Mouse (Mus musculus) lung, embryonic 16.5 days (tissue): ENCODE measurements around the gene Arhgef19. TPM values are rescaled to one million over a fixed set of nuclear protein-coding genes. Genes with fewer than 3 reads are reported as not detected.
A peak's percentile ranks its signal among the peaks of the same experiment; 100 is the strongest.

Source experiments
- ATAC-seq: fragments of 200-750 bp; cut with Nextera tagmentation; 2 replicates; pipeline ENCODE4 v1.8.0; 2017; ENCODE audit warnings: low read depth, mild to moderate bottlenecking, moderate library complexity
- H3K27ac ChIP-seq: fragments of 300-500 bp; sonication (generic); 2 replicates; pipeline ENCODE4 v1.5.1; 2014; ENCODE audit warnings: mild to moderate bottlenecking, control low read depth, low read length
- H3K27me3 ChIP-seq: fragments of 300-500 bp; sonication (generic); 2 replicates; pipeline ENCODE4 v1.6.1; 2014; ENCODE audit warnings: low read depth, low read length, mixed read lengths; ENCODE audit not compliant: control insufficient read depth, insufficient read depth
- H3K36me3 ChIP-seq: fragments of 300-500 bp; sonication (generic); 2 replicates; pipeline ENCODE4 v1.6.1; 2014; ENCODE audit warnings: low read length; ENCODE audit not compliant: control insufficient read depth, insufficient read depth
- H3K4me1 ChIP-seq: fragments of 300-500 bp; sonication (generic); replicated peaks from 2 replicates; pipeline ENCODE4 v1.6.1; 2014; ENCODE audit warnings: low read length, mixed read lengths; ENCODE audit not compliant: control insufficient read depth, insufficient read depth
- H3K4me2 ChIP-seq: fragments of 300-500 bp; sonication (generic); 2 replicates; pipeline ENCODE4 v1.6.1; 2014; ENCODE audit warnings: low read depth, low read length, control low read depth
- H3K4me3 ChIP-seq: fragments of 300-500 bp; sonication (generic); 2 replicates; pipeline ENCODE4 v1.5.1; 2014; ENCODE audit warnings: mild to moderate bottlenecking, low read length, control low read depth
- H3K9ac ChIP-seq: fragments of 300-500 bp; sonication (generic); 2 replicates; pipeline ENCODE4 v1.6.1; 2014; ENCODE audit warnings: low read length, control low read depth
- H3K9me3 ChIP-seq: fragments of 300-500 bp; sonication (generic); 2 replicates; pipeline ENCODE4 v1.6.1; 2016; ENCODE audit warnings: low read length; ENCODE audit not compliant: control insufficient read depth
- WGBS: fragments of 180-500 bp; shearing (Covaris S2); extraction: QIAGEN DNeasy Blood & Tissue Kit; methylation state at CpG from one replicate; pipeline ENCODE4 v1.1.7; 2014; 5-methylcytosine and 5-hydroxymethylcytosine counted together
- polyA plus RNA-seq: library from polyadenylated mRNA; unstranded; fragments of >200 nt; fragmentation: Nextera tagmentation; extraction: Ambion mirVana; gene quantifications from 2 replicates; pipeline ENCODE4 v1.2.1, GENCODE M21; 2015

The Arhgef19 gene
- polyA plus RNA-seq, 1 experiment from 2014 or later = 17.7 TPM

GRCm38 (mm10) chr4:141252641-141253040, 13.3 kb downstream of the Arhgef19 start:
- Histone ChIP-seq H3K4me3 (no peak overlapping the region), H3K27ac (no peak overlapping the region), H3K9me3 (no peaks in the 10 kb centered on the region), H3K4me2 (no peak overlapping the region), H3K4me1 (peaks cover 10% of the 10 kb centered on the region; the same call in 1 of the 2 replicates), H3K27me3 (peaks cover 16% of the 10 kb centered on the region), H3K36me3 (peaks cover 11% of the 10 kb centered on the region), H3K9ac (no peak overlapping the region)
- ATAC-seq = no peak
- 66% methylated on average over 2 of the region's 2 CpGs for WGBS

- Histone ChIP-seq H3K27me3 (peaks cover under 1% of the 10 kb centered on the region), H3K4me3 (no peak overlapping the region), H3K36me3 (peaks cover 11% of the 10 kb centered on the region), H3K4me2 (no peak overlapping the region), H3K27ac (no peak overlapping the region), H3K9me3 (no peaks in the 10 kb centered on the region), H3K4me1 (peaks cover 5% of the 10 kb centered on the region; the same call in 1 of the 2 replicates), H3K9ac (no peak overlapping the region)
- peak; percentile 79 for ATAC-seq
- 62% methylated on average over 16 of the region's 16 CpGs for WGBS
Observed at GRCm38 (mm10) chr4:141254234-141254633, 14.9 kb downstream of the Arhgef19 start.

GRCm38 (mm10) chr4:141257440-141257839, 18.1 kb downstream of the Arhgef19 start:
- H3K4me1 ChIP-seq = peaks cover 16% of the 10 kb centered on the region
- H3K9ac ChIP-seq = no peak overlapping the region
- no peak overlapping the region for H3K4me2 ChIP-seq
- H3K4me3 ChIP-seq = no peak overlapping the region
- no peak for ATAC-seq
- H3K27ac ChIP-seq = no peak overlapping the region
- H3K9me3 ChIP-seq = no peaks in the 10 kb centered on the region
- 71% methylated on average over 5 of the region's 5 CpGs for WGBS
- peaks cover 9% of the 10 kb centered on the region for H3K36me3 ChIP-seq
- no peaks in the 10 kb centered on the region for H3K27me3 ChIP-seq

GRCm38 (mm10) chr4:141259413-141259812, 20.1 kb downstream of the Arhgef19 start:
- peak overlapping the region; percentile 59; the same call in 1 of the 2 replicates for H3K27ac ChIP-seq

GRCm38 (mm10) chr4:141260007-141260723, 20.9 kb downstream of the Arhgef19 start:
- H3K36me3 ChIP-seq = peaks cover 9% of the 10 kb centered on the region
- H3K9me3 ChIP-seq = no peaks in the 10 kb centered on the region
- H3K4me3 ChIP-seq = peak overlapping the region; percentile 35
- peaks cover 10% of the 10 kb centered on the region for H3K4me1 ChIP-seq
- WGBS = 16% methylated on average over 16 of the region's 16 CpGs
- peak overlapping the region; percentile 59 for H3K27ac ChIP-seq
- peak overlapping the region; percentile 54 for H3K4me2 ChIP-seq
- H3K9ac ChIP-seq = peak overlapping the region; percentile 50
- peak; percentile 86 for ATAC-seq
- H3K27me3 ChIP-seq = no peaks in the 10 kb centered on the region

More at GRCm38 (mm10) chr4:141259413-141259812, 20.1 kb downstream of the Arhgef19 start:
- Histone ChIP-seq H3K9me3 (no peaks in the 10 kb centered on the region), H3K4me3 (no peak overlapping the region; the same call in 1 of the 2 replicates), H3K4me2 (peak overlapping the region; percentile 54), H3K4me1 (peaks cover 13% of the 10 kb centered on the region), H3K9ac (0 out of 2 replicates have a peak overlapping the region, but pooled peaks have one; percentile 50), H3K36me3 (peaks cover 9% of the 10 kb centered on the region), H3K27me3 (no peaks in the 10 kb centered on the region)
- WGBS = 66% methylated on average over 12 of the region's 12 CpGs
- ATAC-seq = no peak

- Histone ChIP-seq H3K4me3 (no peak overlapping the region), H3K36me3 (no peaks in the 10 kb centered on the region), H3K4me1 (peaks cover 10% of the 10 kb centered on the region), H3K9me3 (no peaks in the 10 kb centered on the region; the same call in 1 of the 2 replicates), H3K27me3 (no peaks in the 10 kb centered on the region), H3K4me2 (no peak overlapping the region), H3K9ac (no peak overlapping the region), H3K27ac (no peak overlapping the region)
- WGBS = 69% methylated on average over 10 of the region's 10 CpGs
- ATAC-seq = no peak
Observed at GRCm38 (mm10) chr4:141262906-141263637, 23.8 kb downstream of the Arhgef19 start.

- Histone ChIP-seq H3K4me1 (no peaks in the 10 kb centered on the region), H3K27ac (no peak overlapping the region), H3K9ac (no peak overlapping the region), H3K4me2 (no peak overlapping the region), H3K4me3 (no peak overlapping the region), H3K36me3 (no peaks in the 10 kb centered on the region), H3K9me3 (no peaks in the 10 kb centered on the region; the same call in 1 of the 2 replicates), H3K27me3 (no peaks in the 10 kb centered on the region)
- WGBS = 79% methylated on average over 3 of the region's 3 CpGs
- ATAC-seq = no peak
Observed at GRCm38 (mm10) chr4:141265979-141266637, 26.8 kb downstream of the Arhgef19 start.

- WGBS = 71% methylated on average over 3 of the region's 3 CpGs
- Histone ChIP-seq H3K27ac (no peak overlapping the region), H3K9me3 (no peaks in the 10 kb centered on the region; the same call in 1 of the 2 replicates), H3K27me3 (no peaks in the 10 kb centered on the region), H3K4me2 (no peak overlapping the region), H3K9ac (no peak overlapping the region), H3K36me3 (no peaks in the 10 kb centered on the region), H3K4me1 (peaks cover 8% of the 10 kb centered on the region), H3K4me3 (no peak overlapping the region)
- ATAC-seq = no peak
Observed at GRCm38 (mm10) chr4:141267250-141267649, 28.0 kb downstream of the Arhgef19 start.

- ATAC-seq = no peak
- Histone ChIP-seq H3K4me2 (no peak overlapping the region), H3K4me3 (no peak overlapping the region), H3K27me3 (no peaks in the 10 kb centered on the region), H3K36me3 (no peaks in the 10 kb centered on the region), H3K9ac (no peak overlapping the region), H3K27ac (no peak overlapping the region), H3K4me1 (peaks cover 11% of the 10 kb centered on the region), H3K9me3 (no peaks in the 10 kb centered on the region; the same call in 1 of the 2 replicates)
- WGBS = 38% methylated on average over 9 of the region's 9 CpGs
Observed at GRCm38 (mm10) chr4:141267837-141268236, 28.5 kb downstream of the Arhgef19 start.
